Mouse (Mus musculus) heart, adult 2 months (tissue): Measurements from ENCODE around the gene Abca8b. TPM values are rescaled to one million over a fixed set of nuclear protein-coding genes. Genes with fewer than 3 reads are reported as not detected.

Source experiments
- DNase-seq, 2 experiments: peaks; one replicate each; pipeline ENCODE4 v3.0.0; 2021
- H3K27ac ChIP-seq: fragments of 200-600 bp; 2 replicates; pipeline ENCODE4 v1.8.1; 2022
- H3K27me3 ChIP-seq: fragments of 200-500 bp; 2 replicates; pipeline ENCODE4 v1.6.1; 2012; ENCODE audit warnings: mild to moderate bottlenecking, low read length, inconsistent platforms, mixed read lengths; ENCODE audit not compliant: control insufficient read depth, insufficient read depth
- H3K36me3 ChIP-seq: fragments of 200-500 bp; 2 replicates; pipeline ENCODE4 v1.6.1; 2012; ENCODE audit warnings: low read length, inconsistent platforms; ENCODE audit not compliant: control insufficient read depth, insufficient read depth
- H3K4me1 ChIP-seq: fragments of 200-500 bp; 2 replicates; pipeline ENCODE4 v1.6.1; 2011; ENCODE audit warnings: low read length; ENCODE audit not compliant: control insufficient read depth, insufficient read depth
- H3K4me3 ChIP-seq: fragments of 200-600 bp; 2 replicates; pipeline ENCODE4 v1.8.1; 2022
- H3K79me2 ChIP-seq: fragments of 200-500 bp; replicated peaks from 2 replicates; pipeline ENCODE4 v1.6.1; 2012; ENCODE audit warnings: mild to moderate bottlenecking, inconsistent platforms, low read length, moderate library complexity, mixed read lengths; ENCODE audit not compliant: control insufficient read depth, insufficient read depth
- H3K9ac ChIP-seq: fragments of 200-500 bp; 2 replicates; pipeline ENCODE4 v1.6.1; 2012; ENCODE audit warnings: low read depth, mild to moderate bottlenecking, control low read depth, inconsistent platforms, low read length, mixed read lengths
- CTCF ChIP-seq: fragments of 200-600 bp; IDR thresholded peaks from 2 replicates; pipeline ENCODE4 v1.8.1; 2022; ENCODE audit warnings: antibody characterized with exemption, mild to moderate bottlenecking, moderate library complexity
- EP300 ChIP-seq: fragments of 200-500 bp; IDR thresholded peaks from 2 replicates; pipeline ENCODE4 v1.6.1; 2011; ENCODE audit warnings: low read depth, low read length, control low read depth; ENCODE audit not compliant: insufficient read depth
- POLR2A ChIP-seq: fragments of 200-500 bp; IDR thresholded peaks from 2 replicates; pipeline ENCODE4 v1.6.1; 2011; ENCODE audit warnings: mild to moderate bottlenecking, low read depth, low read length, control low read depth; ENCODE audit not compliant: insufficient read depth
- WGBS: fragments of 180-500 bp; shearing (Covaris S2); methylation state at CpG from one replicate; pipeline ENCODE4 v1.1.7; 2018; 5-methylcytosine and 5-hydroxymethylcytosine counted together
- intact Hi-C: fragments of 180-260 bp; cut with DNase I; formaldehyde crosslinking; loops from one replicate; pipeline ENCODE4 v1.15.1; 2025
- polyA plus RNA-seq: library from polyadenylated mRNA; depleted of rRNA; stranded (reverse); fragments of >200 nt; gene quantifications from 2 replicates; pipeline ENCODE4 v1.2.3, GENCODE M21; 2012
- total RNA-seq, 2 experiments: library from RNA; stranded (reverse); gene quantifications; 2 replicates each; pipeline ENCODE4 v1.2.3; 2021

Abca8b gene
- total and polyA plus RNA-seq, 3 experiments = 2.9 to 8.8 (median 6.9) TPM

- Histone ChIP-seq H3K4me3 (no peak overlapping the region), H3K27ac (no peak overlapping the region; the same call in 1 of the 2 replicates), H3K27me3 (no peaks in the 10 kb centered on the region), H3K79me2 (no peaks in the 10 kb centered on the region), H3K9ac (no peak overlapping the region), H3K4me1 (no peaks in the 10 kb centered on the region; the same call in 1 of the 2 replicates), H3K36me3 (no peaks in the 10 kb centered on the region)
- TF ChIP-seq CTCF (no peak), POLR2A (no peak), EP300 (no peak)
- no peak for DNase-seq
- intact Hi-C loops = no loop called here
- WGBS = 59% methylated on average over 2 of the region's 2 CpGs
These were observed 85.8 kb downstream of the Abca8b start for GRCm38 (mm10) chr11:109909801-109910200.

- intact Hi-C loops = no loop called here
- Histone ChIP-seq H3K4me3 (no peak overlapping the region), H3K27me3 (no peaks in the 10 kb centered on the region), H3K27ac (no peak overlapping the region), H3K4me1 (no peaks in the 10 kb centered on the region; the same call in 1 of the 2 replicates), H3K9ac (no peak overlapping the region), H3K79me2 (no peaks in the 10 kb centered on the region), H3K36me3 (no peaks in the 10 kb centered on the region)
- TF ChIP-seq POLR2A (no peak), EP300 (no peak), CTCF (no peak)
- WGBS = 70% methylated on average over 10 of the region's 10 CpGs
- no peak for DNase-seq
These were observed 87.2 kb downstream of the Abca8b start for GRCm38 (mm10) chr11:109908207-109909031.

GRCm38 (mm10) chr11:109907508-109907907 is 88.1 kb downstream of the Abca8b start:
- H3K27ac ChIP-seq = no peak overlapping the region
- intact Hi-C loops = no loop called here
- H3K36me3 ChIP-seq = peaks cover 2% of the 10 kb centered on the region; the same call in 1 of the 2 replicates
- no peaks in the 10 kb centered on the region for H3K27me3 ChIP-seq
- no peak for TF ChIP-seq POLR2A
- no peak for TF ChIP-seq CTCF
- no peak for TF ChIP-seq EP300
- H3K9ac ChIP-seq = no peak overlapping the region
- DNase-seq = no peak
- H3K4me3 ChIP-seq = no peak overlapping the region
- H3K4me1 ChIP-seq = peaks cover under 1% of the 10 kb centered on the region
- WGBS = 77% methylated on average over 2 of the region's 2 CpGs
- H3K79me2 ChIP-seq = no peaks in the 10 kb centered on the region

- Histone ChIP-seq H3K36me3 (peaks cover 2% of the 10 kb centered on the region; the same call in 1 of the 2 replicates), H3K9ac (no peak overlapping the region), H3K27ac (peak overlapping the region; percentile 10), H3K27me3 (no peaks in the 10 kb centered on the region), H3K4me3 (no peak overlapping the region), H3K79me2 (no peaks in the 10 kb centered on the region), H3K4me1 (peaks cover 3% of the 10 kb centered on the region)
- 28% methylated on average over 6 of the region's 6 CpGs for WGBS
- DNase-seq = no peak
- TF ChIP-seq POLR2A = no peak
- no peak for TF ChIP-seq EP300
- TF ChIP-seq CTCF = no peak
- intact Hi-C loops = no loop called here
These were observed 92.7 kb downstream of the Abca8b start for GRCm38 (mm10) chr11:109902616-109903598.

- Histone ChIP-seq H3K4me3 (no peak overlapping the region), H3K4me1 (peaks cover 3% of the 10 kb centered on the region), H3K79me2 (no peaks in the 10 kb centered on the region), H3K27me3 (no peaks in the 10 kb centered on the region), H3K9ac (no peak overlapping the region), H3K36me3 (peaks cover 3% of the 10 kb centered on the region; the same call in 1 of the 2 replicates), H3K27ac (no peak overlapping the region)
- 33% methylated on average over 4 of the region's 4 CpGs for WGBS
- intact Hi-C loops = no loop called here
- TF ChIP-seq EP300 (no peak), POLR2A (no peak), CTCF (no peak)
- no peak for DNase-seq
These were observed 95.0 kb downstream of the Abca8b start for GRCm38 (mm10) chr11:109900491-109901241.
